Mouse (Mus musculus) CD4-positive, CD25-positive, alpha-beta regulatory T cell, adult 2 months (primary cell): ENCODE data around the gene Wap.
A peak's percentile ranks its signal among the peaks of the same experiment; 100 is the strongest.

Experiments used
- DNase-seq: peaks from one replicate; pipeline ENCODE4 v3.0.0-alpha.2; 2012; ENCODE audit warnings: low read depth, low spot score

Wap gene

DNA sequence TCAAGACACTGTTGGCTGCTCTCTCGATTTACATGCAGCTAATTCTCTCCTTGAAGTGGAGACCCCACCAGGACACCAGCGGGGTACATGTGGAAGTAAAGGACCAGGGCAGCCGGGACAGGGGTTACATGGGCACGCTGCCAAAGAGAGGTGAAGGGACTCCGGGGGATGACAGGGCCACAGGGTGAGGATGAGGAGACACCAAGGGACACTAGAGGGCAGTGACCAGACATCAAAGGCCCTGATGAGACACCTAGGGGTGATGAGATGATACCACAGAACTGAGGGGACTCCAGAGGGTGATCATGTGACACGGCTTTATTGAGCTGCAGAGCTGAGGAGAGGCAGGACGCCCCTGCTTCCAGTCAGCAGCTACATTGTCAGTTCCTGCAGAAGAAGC, 40.9 kb downstream of the Wap start:
- peak; percentile 26 for DNase-seq

DNA sequence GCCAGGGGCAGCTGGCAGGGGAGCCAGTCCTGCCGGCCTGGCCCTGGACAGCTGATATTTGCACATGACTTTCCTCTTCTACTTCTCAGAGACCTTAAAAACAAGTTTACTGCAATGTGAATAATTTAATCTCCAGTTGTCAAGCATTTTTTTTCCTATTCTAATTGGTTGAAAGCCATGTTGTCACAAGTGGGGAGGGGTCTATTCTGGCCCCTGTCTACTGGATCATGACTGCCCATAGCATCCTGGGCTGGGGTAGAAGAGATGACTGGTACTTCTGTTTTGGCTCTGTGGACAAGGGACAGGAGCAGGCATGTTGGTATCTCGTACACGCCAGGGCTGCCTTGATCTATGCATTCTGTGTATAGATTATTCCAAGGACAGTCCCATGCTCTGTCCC, 41.8 kb downstream of the Wap start:
- no peak for DNase-seq

DNA sequence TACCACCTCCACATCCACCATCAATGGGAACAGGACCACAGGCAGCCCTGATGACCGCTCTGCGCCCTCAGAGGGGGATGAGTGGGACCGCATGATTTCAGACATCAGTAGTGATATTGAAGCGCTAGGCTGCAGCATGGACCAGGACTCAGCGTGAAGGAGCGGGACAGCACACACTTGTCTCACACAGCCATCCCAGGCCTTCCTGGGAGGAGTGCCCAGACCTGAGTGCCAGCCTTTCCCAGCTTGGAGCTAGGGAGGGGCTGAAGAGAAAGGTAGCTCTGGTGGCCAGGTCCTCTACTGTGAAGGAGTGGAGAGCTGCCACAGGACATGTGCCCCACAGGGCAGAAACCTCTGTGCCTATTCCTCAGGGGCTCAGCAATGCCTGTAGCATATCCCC, 42.2 kb downstream of the Wap start:
- no peak for DNase-seq

DNA sequence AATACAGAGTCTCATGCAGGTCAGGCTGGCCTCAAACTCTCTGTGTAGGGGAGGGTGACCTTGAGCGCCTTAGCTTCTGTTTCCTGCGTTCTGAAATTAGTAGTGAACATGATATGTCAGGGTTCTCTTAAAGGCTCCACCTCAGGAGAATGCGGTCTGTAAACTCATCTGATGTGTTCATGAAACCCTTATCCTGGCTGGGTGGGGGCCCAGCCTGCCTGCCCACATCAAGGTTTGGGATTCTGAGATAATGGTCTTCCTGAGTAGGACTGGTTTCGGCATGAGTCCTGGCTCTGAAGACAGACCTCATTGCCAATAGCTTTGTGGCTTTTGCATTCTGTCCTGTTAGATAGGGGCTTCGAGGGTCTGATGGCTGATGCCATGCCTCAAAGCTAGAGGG, 43.1 kb downstream of the Wap start:
- no peak for DNase-seq

DNA sequence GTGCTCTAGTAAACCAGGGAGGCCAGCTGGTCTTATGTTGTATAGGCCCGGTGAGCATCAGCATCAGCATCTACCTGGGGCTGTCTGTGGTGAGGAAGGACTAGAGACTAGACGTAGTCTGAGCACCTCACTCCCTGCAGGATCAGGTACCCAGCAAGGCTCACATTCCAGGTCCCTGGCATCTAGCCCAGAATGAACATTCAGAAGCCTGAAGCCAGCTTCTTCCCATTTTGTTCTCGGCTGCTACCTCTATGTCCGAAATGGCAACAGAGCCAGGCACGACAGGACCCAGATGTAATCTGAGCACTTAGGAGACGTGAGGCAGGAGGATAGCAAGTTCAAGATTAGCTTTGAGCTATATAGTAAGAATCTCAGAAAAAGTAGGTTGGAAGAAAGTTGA, 43.6 kb downstream of the Wap start:
- DNase-seq, result no peak

DNA sequence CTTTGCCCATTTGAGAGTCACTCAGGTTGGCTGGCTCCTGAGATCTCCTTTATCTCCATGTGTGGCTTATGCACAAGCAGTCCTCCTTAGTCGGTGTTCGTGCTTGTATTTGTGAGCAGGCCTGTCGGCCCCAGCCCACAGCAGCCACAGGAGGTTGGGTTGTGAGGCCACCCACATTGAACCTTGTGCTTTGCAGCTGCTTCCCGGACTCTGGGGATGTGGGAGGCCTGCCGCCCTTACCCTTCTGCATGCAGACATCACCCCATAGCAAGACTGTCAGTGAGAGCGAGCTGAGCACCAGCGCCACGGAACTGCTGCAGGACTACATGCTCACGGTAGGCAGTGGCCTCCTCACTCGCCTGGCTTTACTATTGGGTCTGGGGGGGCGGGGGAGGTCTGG, 45.0 kb downstream of the Wap start:
- DNase-seq, result no peak

DNA sequence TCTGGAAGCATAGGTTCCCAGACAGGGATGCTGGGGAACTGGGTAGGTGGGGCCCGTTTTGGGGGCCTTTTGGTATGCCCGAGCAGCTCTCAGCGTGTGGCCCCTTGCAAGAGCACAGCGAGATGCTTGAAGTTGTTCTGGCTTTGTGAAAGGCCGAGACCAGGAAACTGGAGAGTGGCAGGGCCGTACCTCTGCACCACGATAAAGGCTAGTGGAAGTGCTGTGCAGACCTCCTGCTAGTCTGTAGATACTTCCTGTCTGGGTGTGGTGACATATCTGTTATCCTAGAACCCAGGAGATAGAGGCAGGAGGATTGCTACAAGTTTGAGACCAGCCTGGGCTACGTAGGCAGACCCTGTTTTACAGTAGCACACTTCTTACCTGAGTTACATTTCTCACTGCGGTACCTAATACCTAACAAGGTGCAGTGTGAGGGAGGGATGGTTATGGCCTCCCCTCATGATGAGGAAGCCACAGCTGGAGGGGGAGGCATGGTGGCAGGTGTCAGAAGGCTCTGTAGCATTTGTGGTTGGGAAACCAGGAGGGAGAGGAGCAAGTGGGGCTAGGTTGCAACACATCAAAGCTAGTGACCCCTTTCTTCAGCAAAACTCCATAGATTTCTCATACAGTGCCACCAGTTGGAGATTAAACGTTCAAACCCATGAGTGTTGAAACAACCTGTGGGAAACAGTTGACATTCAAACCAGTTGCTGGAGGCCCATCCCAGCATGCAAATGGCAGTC, 47.3 kb downstream of the Wap start:
- DNase-seq, result no peak

DNA sequence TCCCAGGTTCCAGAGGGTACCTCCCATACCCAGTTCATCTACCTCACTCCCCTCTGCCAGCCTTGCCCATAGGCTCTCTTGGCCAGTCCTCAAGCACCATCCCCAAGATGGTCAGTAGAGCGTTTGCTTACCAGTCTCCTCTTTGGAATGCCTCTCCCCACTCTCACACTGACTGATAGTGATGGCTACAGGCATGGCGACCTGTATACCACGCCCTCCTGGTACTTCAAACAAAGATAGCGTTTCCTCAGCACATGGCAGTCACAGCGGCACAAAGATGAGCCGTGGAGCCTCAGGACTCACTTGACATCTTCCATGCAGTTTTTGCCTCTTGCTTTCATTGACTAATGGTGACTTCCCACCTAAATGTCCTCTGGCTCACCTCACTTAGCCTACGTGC, 48.6 kb downstream of the Wap start:
- no peak for DNase-seq

DNA sequence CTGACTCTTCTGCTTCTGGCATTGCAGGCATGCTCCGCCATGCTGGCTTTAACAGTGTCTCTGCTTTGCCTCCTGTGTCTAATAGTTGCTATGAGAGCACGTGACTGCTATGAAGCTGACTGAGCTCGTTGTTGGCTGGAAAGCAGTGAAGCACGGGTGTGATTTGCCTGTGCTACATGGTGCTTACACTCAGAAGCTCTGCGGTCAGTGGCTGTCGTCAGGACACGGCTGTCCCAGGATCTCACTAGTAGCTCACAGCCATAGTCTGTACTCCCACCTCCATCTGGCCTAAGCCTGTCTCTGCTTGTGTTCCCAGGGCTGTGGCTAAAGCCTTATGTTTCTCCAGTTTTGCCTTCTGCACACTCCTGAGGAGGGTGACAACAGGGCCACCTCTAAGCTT, 50.1 kb downstream of the Wap start:
- DNase-seq, result no peak

DNA sequence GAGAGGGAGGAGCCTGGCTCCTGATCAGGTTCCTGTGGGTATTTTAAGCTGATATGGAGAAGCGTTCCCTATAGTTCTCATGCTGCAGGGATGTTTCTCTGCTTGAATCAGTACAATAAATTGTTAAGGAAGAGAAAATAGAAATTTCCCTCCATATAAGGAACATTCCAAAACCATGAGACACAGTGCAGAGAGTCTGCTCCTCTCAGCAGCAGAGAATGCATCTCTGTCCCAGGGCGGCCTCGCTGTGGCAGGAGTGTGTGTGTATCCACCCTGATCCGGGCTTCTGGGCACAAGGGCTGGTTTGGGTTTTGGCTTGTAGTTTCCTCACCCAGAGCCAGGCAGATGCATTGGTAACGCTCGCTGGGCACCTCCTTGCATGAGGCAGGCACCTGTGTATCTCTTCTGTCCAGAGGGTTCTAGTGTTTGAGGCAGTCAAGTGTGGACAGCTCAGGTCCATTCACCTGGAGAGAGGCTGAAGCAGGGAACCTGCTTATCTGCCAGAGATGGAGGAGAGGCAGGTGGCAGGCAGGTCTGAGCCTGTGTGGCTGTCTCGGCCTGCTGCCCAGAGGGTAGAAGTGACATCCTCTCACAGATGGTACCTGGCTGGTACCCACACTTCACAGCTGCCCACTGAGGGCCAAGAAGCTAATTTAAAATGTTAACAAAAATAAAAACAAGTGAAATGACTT, 51.0 kb downstream of the Wap start:
- DNase-seq, result no peak

DNA sequence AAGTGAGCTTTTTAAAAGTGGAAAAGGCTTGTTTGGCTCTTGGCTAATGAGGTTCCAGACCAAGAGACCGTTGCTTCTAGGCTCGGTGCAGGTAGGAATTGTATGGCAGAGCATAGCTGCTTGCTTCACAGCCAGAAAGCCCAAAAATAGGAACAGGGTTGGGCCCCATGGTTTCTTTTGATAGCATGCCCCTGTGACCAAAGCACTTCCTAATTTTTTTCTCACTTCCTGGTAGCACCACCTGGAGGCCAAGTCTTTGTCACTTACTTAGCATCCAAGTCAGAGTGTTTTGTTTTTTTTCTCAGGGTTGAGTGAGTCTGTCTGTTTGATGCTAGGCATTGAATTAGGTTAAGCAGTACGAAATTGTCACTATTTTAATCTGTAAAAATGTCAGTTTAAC, 51.8 kb downstream of the Wap start:
- peak; percentile 55 for DNase-seq

DNA sequence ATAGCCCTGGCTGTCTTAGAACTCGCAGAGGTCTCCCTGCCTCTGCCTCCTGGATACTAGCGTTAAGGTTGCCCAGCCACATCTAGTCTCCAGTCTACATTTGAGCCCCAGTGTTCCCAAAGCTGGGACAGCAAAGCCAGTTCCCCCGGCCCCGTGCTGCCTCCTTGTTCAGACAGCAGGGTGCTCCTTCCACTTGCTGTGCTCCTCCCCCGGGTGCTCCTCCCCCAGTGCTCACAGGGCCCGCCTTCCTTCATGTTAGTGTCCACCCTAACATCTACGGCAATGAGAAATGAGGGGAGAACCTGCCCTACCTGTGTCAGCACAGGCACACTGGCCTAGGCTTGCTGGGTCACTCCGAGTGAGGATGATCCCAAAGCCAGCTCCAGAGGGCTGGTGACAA, 52.7 kb downstream of the Wap start:
- no peak for DNase-seq
